Mouse (Mus musculus) neural tube, embryonic 12.5 days (tissue): ENCODE measurements around the gene Tgfbr2. TPM values are rescaled to one million over a fixed set of nuclear protein-coding genes. Genes with fewer than 3 reads are reported as not detected.

Experiments
- ATAC-seq: fragments of 200-750 bp; cut with Nextera tagmentation; 2 replicates; pipeline ENCODE4 v1.8.0; 2017; ENCODE audit warnings: low read depth, mild to moderate bottlenecking, moderate TSS enrichment, moderate library complexity; ENCODE audit not compliant: low FRiP score
- H3K27ac ChIP-seq: fragments of 300-500 bp; sonication (generic); 2 replicates; pipeline ENCODE4 v1.5.1; 2016
- H3K27me3 ChIP-seq: fragments of 300-500 bp; sonication (generic); replicated peaks from 2 replicates; pipeline ENCODE4 v1.6.1; 2016; ENCODE audit warnings: mild to moderate bottlenecking
- H3K36me3 ChIP-seq: fragments of 300-500 bp; sonication (generic); 2 replicates; pipeline ENCODE4 v1.6.1; 2016; ENCODE audit warnings: mild to moderate bottlenecking
- H3K4me1 ChIP-seq: fragments of 300-500 bp; sonication (generic); 2 replicates; pipeline ENCODE4 v1.6.1; 2016
- H3K4me2 ChIP-seq: fragments of 300-500 bp; sonication (generic); replicated peaks from 2 replicates; pipeline ENCODE4 v1.6.1; 2016; ENCODE audit warnings: mild to moderate bottlenecking
- H3K4me3 ChIP-seq: fragments of 300-500 bp; sonication (generic); 2 replicates; pipeline ENCODE4 v1.5.1; 2016
- H3K9ac ChIP-seq: fragments of 300-500 bp; sonication (generic); 2 replicates; pipeline ENCODE4 v1.6.1; 2016; ENCODE audit warnings: mild to moderate bottlenecking
- H3K9me3 ChIP-seq: fragments of 300-500 bp; sonication (generic); 2 replicates; pipeline ENCODE4 v1.6.1; 2016; ENCODE audit warnings: mild to moderate bottlenecking
- WGBS: fragments of 180-500 bp; shearing (Covaris S2); methylation state at CpG from one replicate; pipeline ENCODE4 v1.1.7; 2016; 5-methylcytosine and 5-hydroxymethylcytosine counted together
- polyA plus RNA-seq: library from polyadenylated mRNA; unstranded; fragments of >200 nt; fragmentation: Nextera tagmentation; extraction: Ambion mirVana; gene quantifications from 2 replicates; pipeline ENCODE4 v1.2.1, GENCODE M21; 2016

The Tgfbr2 gene
- polyA plus RNA-seq, 1 experiment from 2014 or later, result 14.4 TPM

DNA sequence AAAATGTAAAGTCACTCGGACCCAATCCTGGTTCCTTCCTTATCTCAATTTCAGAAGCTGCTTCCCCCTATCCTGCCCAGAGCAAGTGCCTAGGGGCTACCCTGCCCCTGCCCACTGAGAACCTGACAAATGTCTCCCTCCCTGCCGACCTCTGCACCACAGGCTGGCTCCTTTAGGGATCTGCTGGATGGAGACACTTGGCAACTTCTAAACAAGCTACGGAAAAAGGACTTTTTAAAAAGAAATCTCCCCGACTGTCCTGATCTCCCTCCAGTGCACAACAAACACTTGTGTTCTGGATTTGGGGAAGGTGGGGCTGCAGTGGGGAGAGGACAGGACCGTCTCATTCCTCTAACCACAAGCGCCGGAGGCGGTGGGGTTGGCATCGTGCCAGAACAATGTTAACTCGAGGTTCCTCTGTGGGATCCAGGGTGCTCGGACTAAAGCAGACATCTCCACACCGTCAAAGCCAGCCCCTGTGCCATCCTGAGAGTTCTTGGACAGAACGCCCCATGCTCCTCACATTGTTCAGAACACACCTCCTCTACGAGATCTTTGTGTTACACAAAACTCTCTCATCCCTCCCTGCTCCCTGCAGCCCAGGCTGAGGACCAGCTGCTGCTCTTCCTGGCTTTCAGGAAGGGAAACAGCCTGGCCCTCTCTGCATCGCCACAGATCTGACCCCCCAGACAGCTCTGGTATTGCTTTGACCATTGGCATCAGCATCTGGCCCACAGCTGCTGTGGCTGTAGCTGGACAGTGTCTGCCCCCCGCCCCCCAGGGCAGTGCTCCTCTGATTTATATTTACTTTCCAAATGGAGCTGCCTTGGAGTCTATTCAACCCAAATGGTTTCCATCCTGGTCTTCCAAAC lies 76.2 kb downstream of the Tgfbr2 start:
- no peak overlapping the region for H3K27ac ChIP-seq
- 70% methylated on average over 16 of the region's 16 CpGs for WGBS

DNA sequence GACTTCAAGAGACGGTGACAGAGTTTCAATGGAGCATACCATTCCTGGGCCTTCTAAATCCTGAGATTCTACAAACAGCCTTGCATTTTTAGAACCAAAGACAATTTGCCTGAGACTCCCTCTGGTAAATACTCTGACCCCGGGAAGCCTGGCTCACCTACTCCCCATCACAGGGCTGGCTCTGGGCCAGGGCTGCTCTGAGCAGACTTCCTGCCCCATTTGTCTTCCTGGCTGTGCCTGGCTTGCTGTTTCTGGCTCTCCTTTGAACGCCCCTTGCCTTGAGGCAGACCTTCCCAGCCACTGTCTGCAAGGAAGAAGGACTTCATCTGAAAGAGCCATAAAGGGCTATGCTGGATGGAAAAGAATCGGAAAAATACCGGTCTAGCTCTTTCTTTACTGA lies 83.2 kb downstream of the Tgfbr2 start:
- H3K27ac ChIP-seq, result no peak overlapping the region
- H3K9me3 ChIP-seq, result no peaks in the 10 kb centered on the region
- no peaks in the 10 kb centered on the region for H3K27me3 ChIP-seq
- no peak overlapping the region for H3K4me2 ChIP-seq
- no peak overlapping the region for H3K9ac ChIP-seq
- H3K4me1 ChIP-seq, result peaks cover 6% of the 10 kb centered on the region; the same call in 1 of the 2 replicates
- 69% methylated on average over 5 of the region's 5 CpGs for WGBS
- H3K4me3 ChIP-seq, result no peak overlapping the region
- no peaks in the 10 kb centered on the region for H3K36me3 ChIP-seq
- no peak for ATAC-seq

More for the DNA sequence above, 76.2 kb downstream of the Tgfbr2 start:
- Histone ChIP-seq H3K4me1 (0 out of 2 replicates have a peak, but pooled peaks cover 6% of the 10 kb centered on the region), H3K9me3 (no peaks in the 10 kb centered on the region), H3K4me3 (no peak overlapping the region), H3K36me3 (no peaks in the 10 kb centered on the region), H3K9ac (no peak overlapping the region), H3K4me2 (no peak overlapping the region), H3K27me3 (no peaks in the 10 kb centered on the region)
- ATAC-seq, result no peak

DNA sequence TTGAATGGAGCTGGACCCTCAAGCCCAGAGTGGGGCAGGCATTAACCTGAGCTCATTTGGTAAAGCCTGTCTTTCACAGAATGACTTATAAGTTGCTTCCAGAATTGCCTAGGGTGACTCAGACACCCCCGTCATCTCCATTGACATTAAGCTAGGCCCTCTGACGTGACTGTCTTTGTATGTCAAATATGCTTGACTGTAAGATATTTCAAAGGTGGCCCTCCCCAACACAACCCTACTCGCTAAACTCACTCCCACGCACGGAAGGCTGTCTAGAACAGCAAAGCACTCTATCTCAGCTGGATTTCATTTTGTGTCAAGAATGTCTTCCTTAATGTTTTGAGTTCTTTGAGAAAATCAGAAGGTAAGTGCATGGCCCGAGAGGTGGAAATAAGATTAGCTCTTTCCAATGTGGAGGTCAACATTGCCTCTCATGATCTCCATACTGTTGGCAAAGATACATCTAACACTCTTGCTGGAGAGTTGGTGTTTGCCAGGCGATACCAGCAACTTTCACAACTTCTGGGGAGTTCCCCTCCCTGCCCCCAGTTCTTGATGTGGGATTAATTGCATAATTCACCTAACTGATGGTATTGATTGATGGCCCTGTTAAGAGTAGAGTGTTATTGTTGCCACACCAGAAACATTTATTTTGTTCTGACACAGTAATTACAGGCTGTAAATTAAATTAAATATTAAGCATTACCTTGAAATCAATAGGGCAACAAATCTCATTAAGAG lies 83.9 kb downstream of the Tgfbr2 start:
- 89% methylated on average over 7 of the region's 7 CpGs for WGBS
- ATAC-seq, result no peak
- Histone ChIP-seq H3K9ac (no peak overlapping the region), H3K27me3 (no peaks in the 10 kb centered on the region), H3K4me2 (no peak overlapping the region), H3K4me1 (peaks cover 6% of the 10 kb centered on the region; the same call in 1 of the 2 replicates), H3K36me3 (no peaks in the 10 kb centered on the region), H3K9me3 (no peaks in the 10 kb centered on the region), H3K4me3 (no peak overlapping the region), H3K27ac (no peak overlapping the region)

DNA sequence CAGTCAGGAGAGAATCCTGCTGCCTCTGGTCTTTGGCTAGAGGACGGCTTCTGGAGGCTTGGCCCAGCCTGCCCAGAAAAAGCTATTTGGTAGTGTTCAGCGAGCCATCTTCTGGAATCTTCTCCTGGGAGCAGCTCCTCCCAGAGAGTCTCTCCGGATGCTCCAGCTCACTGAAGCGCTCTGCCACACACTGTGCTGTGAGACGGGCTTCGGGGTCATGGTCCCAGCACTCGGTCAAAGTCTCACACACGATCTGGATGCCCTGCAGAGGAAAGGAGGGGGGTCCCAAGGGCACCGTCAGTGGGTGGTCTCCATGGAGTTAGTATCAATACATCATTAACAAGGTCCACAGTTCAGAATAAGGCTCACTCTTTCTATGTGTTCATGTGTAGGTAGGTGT lies 84.9 kb downstream of the Tgfbr2 start:
- no peaks in the 10 kb centered on the region for H3K36me3 ChIP-seq
- no peak overlapping the region for H3K9ac ChIP-seq
- no peak overlapping the region for H3K27ac ChIP-seq
- H3K4me2 ChIP-seq, result no peak overlapping the region
- H3K4me1 ChIP-seq, result peaks cover 6% of the 10 kb centered on the region; the same call in 1 of the 2 replicates
- no peak overlapping the region for H3K4me3 ChIP-seq
- H3K9me3 ChIP-seq, result no peaks in the 10 kb centered on the region
- ATAC-seq, result no peak
- WGBS, result 89% methylated on average over 9 of the region's 9 CpGs
- no peaks in the 10 kb centered on the region for H3K27me3 ChIP-seq

DNA sequence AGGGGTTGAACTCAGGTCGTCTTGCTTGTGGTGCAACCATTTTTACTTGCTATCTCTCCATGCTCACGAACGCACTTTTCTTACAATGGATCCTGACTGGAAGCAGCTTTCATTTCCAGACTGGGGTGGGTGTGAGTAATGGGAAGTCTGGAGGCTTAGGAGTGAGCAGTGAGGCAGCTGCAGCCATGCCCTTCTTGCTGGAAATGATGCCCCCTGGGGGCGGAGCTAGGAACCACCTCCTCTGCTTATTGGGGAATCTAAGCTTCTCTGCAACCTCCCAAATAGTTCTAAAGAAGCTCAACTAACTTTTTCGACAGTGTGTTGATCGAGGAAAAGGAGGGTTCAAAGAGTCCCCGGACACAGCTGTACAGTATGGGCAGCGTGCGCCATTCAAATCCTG lies 86.2 kb downstream of the Tgfbr2 start:
- ATAC-seq, result no peak
- no peak overlapping the region for H3K9ac ChIP-seq
- no peak overlapping the region for H3K4me2 ChIP-seq
- H3K27me3 ChIP-seq, result no peaks in the 10 kb centered on the region
- H3K4me3 ChIP-seq, result no peak overlapping the region
- no peaks in the 10 kb centered on the region for H3K36me3 ChIP-seq
- peaks cover 6% of the 10 kb centered on the region; the same call in 1 of the 2 replicates for H3K4me1 ChIP-seq
- H3K9me3 ChIP-seq, result no peaks in the 10 kb centered on the region
- 85% methylated on average over 9 of the region's 9 CpGs for whole genome bisulfite sequencing
- no peak overlapping the region for H3K27ac ChIP-seq

DNA sequence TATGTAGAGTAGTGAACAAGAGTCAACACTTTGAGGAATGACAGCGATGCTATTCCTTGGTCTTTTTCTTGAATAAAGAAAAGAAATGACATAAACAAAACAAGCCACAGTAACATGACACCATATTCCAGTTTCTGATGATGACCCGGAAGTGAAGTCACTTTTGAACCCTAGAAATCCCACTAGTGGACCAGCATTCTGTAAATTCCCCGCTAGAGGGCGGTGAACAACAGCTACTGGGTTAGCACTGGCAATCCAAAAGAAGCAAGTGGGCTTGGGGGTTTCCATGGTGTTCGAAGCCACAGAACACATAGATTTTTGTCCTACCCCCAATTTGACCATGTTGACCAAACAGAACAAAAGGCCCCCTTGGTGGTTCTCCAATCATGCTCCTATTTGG lies 87.3 kb downstream of the Tgfbr2 start:
- Histone ChIP-seq H3K36me3 (no peaks in the 10 kb centered on the region), H3K27me3 (no peaks in the 10 kb centered on the region), H3K4me3 (no peak overlapping the region), H3K4me2 (no peak overlapping the region), H3K9ac (no peak overlapping the region), H3K9me3 (no peaks in the 10 kb centered on the region), H3K4me1 (peaks cover 6% of the 10 kb centered on the region; the same call in 1 of the 2 replicates), H3K27ac (no peak overlapping the region)
- WGBS, result 44% methylated on average over 5 of the region's 5 CpGs
- ATAC-seq, result no peak

DNA sequence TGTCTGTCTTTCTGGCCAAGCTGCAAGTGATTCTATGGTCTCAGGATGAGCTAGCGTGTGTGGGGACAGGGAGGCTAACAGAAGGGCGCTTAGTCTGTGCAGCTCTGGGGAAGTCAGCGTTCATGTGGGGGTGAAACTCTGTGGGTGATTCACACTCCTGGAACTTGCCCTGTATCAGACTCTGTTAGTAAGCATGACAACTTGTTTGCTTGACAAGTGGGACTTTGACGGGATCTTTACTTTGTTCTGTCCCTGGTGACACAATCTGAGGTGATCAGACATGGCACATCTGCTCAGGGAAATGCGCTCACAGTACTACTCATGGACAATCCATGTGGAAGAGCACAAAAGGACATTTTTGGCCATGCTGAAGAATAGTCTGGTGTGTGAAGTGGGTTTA lies 87.9 kb downstream of the Tgfbr2 start:
- no peak overlapping the region for H3K27ac ChIP-seq
- H3K36me3 ChIP-seq, result no peaks in the 10 kb centered on the region
- H3K4me1 ChIP-seq, result peaks cover 3% of the 10 kb centered on the region; the same call in 1 of the 2 replicates
- 94% methylated on average over 5 of the region's 5 CpGs for WGBS
- no peak overlapping the region for H3K9ac ChIP-seq
- no peaks in the 10 kb centered on the region for H3K27me3 ChIP-seq
- H3K4me3 ChIP-seq, result no peak overlapping the region
- no peak overlapping the region for H3K4me2 ChIP-seq
- no peak for ATAC-seq
- no peaks in the 10 kb centered on the region for H3K9me3 ChIP-seq

DNA sequence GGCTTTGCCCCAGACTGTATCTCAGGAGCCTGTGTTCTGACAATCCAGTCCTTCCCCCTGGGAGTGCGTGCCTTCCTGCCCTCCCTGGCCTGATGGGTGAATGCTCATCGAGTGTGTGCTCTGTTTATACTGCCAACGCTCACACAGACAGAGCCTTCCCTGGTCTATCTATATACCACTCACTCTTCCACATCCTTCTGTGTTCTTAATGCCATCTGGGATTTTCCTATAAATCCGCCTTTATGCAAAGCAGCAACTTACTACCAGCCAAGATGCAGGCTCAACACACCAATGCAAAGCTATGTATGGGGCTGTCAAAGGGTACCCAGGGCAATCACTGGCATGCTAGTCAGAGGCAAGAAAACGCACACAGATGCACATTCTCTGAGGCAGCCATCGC lies 89.2 kb downstream of the Tgfbr2 start:
- Histone ChIP-seq H3K9me3 (no peaks in the 10 kb centered on the region), H3K4me3 (no peak overlapping the region), H3K27me3 (no peaks in the 10 kb centered on the region), H3K4me1 (peaks cover 2% of the 10 kb centered on the region; the same call in 1 of the 2 replicates), H3K4me2 (no peak overlapping the region), H3K27ac (no peak overlapping the region), H3K9ac (no peak overlapping the region), H3K36me3 (no peaks in the 10 kb centered on the region)
- WGBS, result 90% methylated on average over 6 of the region's 6 CpGs
- no peak for ATAC-seq

DNA sequence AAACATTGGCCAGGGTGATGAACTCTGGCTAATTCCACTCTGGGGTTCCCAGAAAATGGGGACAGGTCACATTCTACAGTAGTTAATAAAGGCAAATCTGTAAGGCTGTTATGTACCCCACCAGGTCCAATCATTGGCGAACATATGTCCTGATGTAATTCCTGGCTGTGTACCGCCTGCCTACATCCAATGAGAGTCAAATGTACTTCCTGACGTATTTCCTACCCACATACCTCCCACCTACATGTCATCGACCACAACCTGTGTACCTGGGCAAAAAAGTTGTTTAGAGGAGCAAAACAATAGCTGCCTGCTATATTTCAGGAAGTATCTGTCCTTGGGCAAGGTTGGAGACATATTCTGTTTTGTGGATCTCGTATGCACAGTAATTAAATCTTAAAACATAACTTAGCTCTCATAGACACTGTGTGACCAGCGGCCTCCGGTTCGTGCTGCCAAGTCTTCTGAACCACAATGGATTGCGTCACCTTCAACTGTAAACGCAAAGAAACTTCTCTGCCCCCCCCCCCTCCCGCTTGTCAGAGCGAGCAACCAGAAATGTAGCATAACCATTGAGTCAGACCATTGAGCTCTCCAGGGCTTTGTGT lies 90.7 kb downstream of the Tgfbr2 start:
- no peaks in the 10 kb centered on the region for H3K9me3 ChIP-seq
- no peak overlapping the region for H3K4me3 ChIP-seq
- no peak for ATAC-seq
- H3K4me2 ChIP-seq, result no peak overlapping the region
- H3K27me3 ChIP-seq, result no peaks in the 10 kb centered on the region
- no peaks in the 10 kb centered on the region for H3K36me3 ChIP-seq
- no peak overlapping the region for H3K27ac ChIP-seq
- H3K4me1 ChIP-seq, result no peaks in the 10 kb centered on the region
- WGBS, result 91% methylated on average over 12 of the region's 12 CpGs
- H3K9ac ChIP-seq, result no peak overlapping the region

DNA sequence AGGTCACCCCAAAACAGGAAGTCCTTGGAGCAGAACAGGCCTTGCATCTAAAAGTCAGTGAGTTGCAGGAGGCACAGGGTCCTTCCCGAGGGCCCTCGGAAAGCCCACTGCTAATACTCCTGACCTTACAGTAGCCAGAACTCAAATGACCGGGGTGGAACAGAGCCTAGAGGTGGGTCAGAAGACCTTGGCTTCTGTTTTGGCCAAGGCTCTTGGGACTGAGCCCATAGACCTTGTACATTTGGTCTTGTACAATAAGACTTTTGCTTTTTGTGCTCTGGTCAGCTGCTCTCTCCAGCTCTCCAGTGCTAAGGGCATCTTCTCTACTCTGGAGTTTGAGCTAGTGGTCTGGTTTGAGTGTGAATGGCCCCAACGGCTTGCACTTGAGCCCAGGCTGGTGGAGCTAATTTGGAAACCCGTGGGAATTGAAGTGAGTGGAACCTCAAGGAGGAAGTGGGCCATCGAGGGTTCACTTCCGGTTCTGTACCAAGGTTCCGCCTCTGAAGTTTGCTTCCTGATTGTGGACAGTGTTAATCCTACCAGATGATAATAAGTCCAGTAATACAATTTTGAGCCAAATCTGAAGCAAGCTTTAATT lies 91.3 kb downstream of the Tgfbr2 start:
- Histone ChIP-seq H3K4me1 (no peaks in the 10 kb centered on the region), H3K9ac (no peak overlapping the region), H3K4me3 (no peak overlapping the region), H3K36me3 (no peaks in the 10 kb centered on the region), H3K27ac (no peak overlapping the region), H3K4me2 (no peak overlapping the region), H3K9me3 (no peaks in the 10 kb centered on the region), H3K27me3 (no peaks in the 10 kb centered on the region)
- WGBS, result 90% methylated on average over 8 of the region's 8 CpGs
- ATAC-seq, result no peak

DNA sequence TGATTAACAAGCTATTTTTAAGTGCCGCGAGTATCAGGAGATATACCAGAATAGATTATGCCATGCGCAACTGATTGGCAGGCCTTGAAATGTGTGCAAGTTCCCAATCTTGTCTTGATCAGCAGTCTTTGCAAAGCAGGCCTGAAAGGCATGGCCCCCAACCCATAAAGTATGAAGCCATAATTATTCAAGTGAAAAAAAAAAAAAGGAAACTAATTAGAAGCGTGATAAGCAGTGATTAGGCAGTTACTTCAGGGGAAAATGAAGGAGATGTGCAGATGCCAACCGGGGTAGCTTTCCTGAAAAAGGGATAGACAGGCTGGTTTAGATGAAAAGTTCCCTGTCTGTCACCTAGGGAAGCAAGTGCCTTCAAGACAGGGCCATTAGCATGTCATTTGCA lies 91.9 kb downstream of the Tgfbr2 start:
- Histone ChIP-seq H3K27me3 (no peaks in the 10 kb centered on the region), H3K4me3 (no peak overlapping the region), H3K27ac (no peak overlapping the region), H3K9me3 (no peaks in the 10 kb centered on the region), H3K9ac (no peak overlapping the region), H3K36me3 (no peaks in the 10 kb centered on the region), H3K4me1 (no peaks in the 10 kb centered on the region), H3K4me2 (no peak overlapping the region)
- 94% methylated on average over 5 of the region's 5 CpGs for WGBS
- no peak for ATAC-seq

DNA sequence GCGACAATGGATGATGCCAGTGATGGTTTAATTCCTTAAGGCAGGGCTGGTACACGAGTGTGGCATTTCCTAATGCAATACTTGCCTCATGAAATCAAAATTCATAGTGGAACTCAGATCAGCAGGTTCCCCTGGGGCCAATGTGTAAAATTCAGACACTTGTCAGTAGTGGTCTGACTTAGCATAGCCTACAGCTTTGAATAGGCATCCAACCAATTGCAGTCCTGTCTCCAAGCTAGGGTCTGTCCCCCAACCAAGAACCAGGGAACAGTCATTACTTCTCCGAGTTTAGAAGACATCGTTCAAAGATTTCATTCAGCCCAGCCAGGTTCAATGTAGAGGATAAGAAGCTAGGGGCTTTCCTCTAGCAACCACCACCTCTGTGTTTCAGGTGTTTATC lies 93.4 kb downstream of the Tgfbr2 start:
- H3K9me3 ChIP-seq, result no peaks in the 10 kb centered on the region
- H3K4me3 ChIP-seq, result no peak overlapping the region
- H3K4me1 ChIP-seq, result no peaks in the 10 kb centered on the region
- no peaks in the 10 kb centered on the region for H3K36me3 ChIP-seq
- no peak overlapping the region for H3K4me2 ChIP-seq
- no peak overlapping the region for H3K27ac ChIP-seq
- ATAC-seq, result no peak
- WGBS, result 87% methylated on average over 4 of the region's 4 CpGs
- H3K9ac ChIP-seq, result no peak overlapping the region
- no peaks in the 10 kb centered on the region for H3K27me3 ChIP-seq
